Mouse (Mus musculus) Patski (cell line): ENCODE data around the gene Gm28551. TPM values are rescaled to one million over a fixed set of nuclear protein-coding genes. Genes with fewer than 3 reads are reported as not detected.
A peak's percentile ranks its signal among the peaks of the same experiment; 100 is the strongest.
"Not testable (repeated sequence)": the region's sequence is repeated elsewhere in the genome, so short reads cannot be mapped to it uniquely, and the experiment has no call there.

ENCODE experiments used
- ATAC-seq: fragments of 100-300 bp; one replicate; pipeline ENCODE4 v1.8.0; 2021
- CTCF ChIA-PET: fragments of 350-600 bp; sonication (Branson Sonifier 250); formaldehyde crosslinking; loops from one replicate; lab custom pipeline; 2022; ENCODE audit warnings: inconsistent platforms; lab: Charles Lee
- POLR2A ChIA-PET: fragments of 350-600 bp; sonication (Branson Sonifier 250); formaldehyde crosslinking; loops from one replicate; lab custom pipeline; 2022; ENCODE audit warnings: antibody characterized with exemption, inconsistent platforms; lab: Charles Lee
- DNase-seq: peaks from one replicate; pipeline ENCODE4 v3.0.0-alpha.2; 2011; ENCODE audit warnings: low read depth, low spot score
- H3K27me3 ChIP-seq: fragments of 371-371 bp; one replicate; pipeline ENCODE4 v1.5.1; 2021
- CTCF ChIP-seq: fragments of 100-300 bp; IDR thresholded peaks from one replicate; pipeline ENCODE4 v1.5.1; 2021
- in situ Hi-C: fragments of 300-500 bp; cut with MboI; formaldehyde crosslinking; loops from 3 replicates; pipeline ENCODE4 v1.11.1; 2018; ENCODE audit warnings: low pct_unique_long_range_greater_than_20kb, mixed read lengths
- polyA plus RNA-seq: library from polyadenylated mRNA; unstranded; gene quantifications from one replicate; pipeline ENCODE4 v1.2.3, GENCODE M21; 2021

The Gm28551 gene
- 0.13 TPM for polyA plus RNA-seq

- in situ Hi-C loops, result loop anchor here (5.0 kb wide), 1 partner anchor 300 kb away; no protein-coding TSS in a partner anchor
Observed at GRCm38 (mm10) chr1:53352327-53353261, at the start of gene Gm28551, which contains the start of the genes Asdurf and Asnsd1. Gene Gm28551 (minus strand): TSS chr1:53352667. Gene Asdurf (minus strand): TSS chr1:53352619. Gene Asnsd1 (minus strand): TSS chr1:53352752.

GRCm38 (mm10) chr1:53393936-53394760 lies 41.7 kb upstream of the Gm28551 start:
- in situ Hi-C loops, CTCF ChIA-PET, DNase-seq, H3K27me3 ChIP-seq, ATAC-seq, POLR2A ChIA-PET: not testable (repeated sequence)

More at GRCm38 (mm10) chr1:53352327-53353261, at the start of gene Gm28551, which contains the start of the genes Asdurf and Asnsd1:
- peak; percentile 64 for TF ChIP-seq CTCF
- ATAC-seq, result peak; percentile 100
- peak; percentile 59 for DNase-seq
- CTCF ChIA-PET, result no interaction called here
- H3K27me3 ChIP-seq, result peaks cover 8% of the 10 kb centered on the region
- POLR2A ChIA-PET, result no interaction called here

- TF ChIP-seq CTCF, result no peak
- ChIA-PET POLR2A (no interaction called here), CTCF (no interaction called here)
- in situ Hi-C loops, result no loop called here
- no peaks in the 10 kb centered on the region for H3K27me3 ChIP-seq
- DNase-seq (no peak), ATAC-seq (no peak)
Observed at GRCm38 (mm10) chr1:53388762-53389161, 36.3 kb upstream of the Gm28551 start.

GRCm38 (mm10) chr1:53384085-53384688 lies 31.7 kb upstream of the Gm28551 start:
- H3K27me3 ChIP-seq, result no peaks in the 10 kb centered on the region
- DNase-seq (no peak), ATAC-seq (no peak)
- no peak for TF ChIP-seq CTCF
- in situ Hi-C loops, result no loop called here
- POLR2A ChIA-PET, result no interaction called here
- CTCF ChIA-PET, result no interaction called here

GRCm38 (mm10) chr1:53377731-53378130 lies 25.3 kb upstream of the Gm28551 start:
- in situ Hi-C loops, result no loop called here
- ATAC-seq (no peak), DNase-seq (no peak)
- ChIA-PET CTCF (no interaction called here), POLR2A (no interaction called here)
- no peak for TF ChIP-seq CTCF
- H3K27me3 ChIP-seq, result no peaks in the 10 kb centered on the region

GRCm38 (mm10) chr1:53375965-53376364 lies 23.5 kb upstream of the Gm28551 start:
- ATAC-seq, H3K27me3 ChIP-seq, CTCF ChIA-PET, in situ Hi-C loops, POLR2A ChIA-PET, DNase-seq: not testable (repeated sequence)

GRCm38 (mm10) chr1:53358988-53359387 lies 6.5 kb upstream of the Gm28551 start:
- in situ Hi-C loops, result no loop called here
- CTCF ChIA-PET, result interaction anchor here (1.6 kb wide), 1 partner anchor 10 kb away, joined by 3 read pairs; no protein-coding TSS in a partner anchor
- no peak for ATAC-seq
- POLR2A ChIA-PET, result no interaction called here
- peaks cover 18% of the 10 kb centered on the region for H3K27me3 ChIP-seq
- no peak for TF ChIP-seq CTCF
- DNase-seq, result no peak

- ChIA-PET CTCF (no interaction called here), POLR2A (interaction anchor here (0.5 kb wide), 1 partner anchor 1886 kb away, joined by 3 read pairs; no protein-coding TSS in a partner anchor)
- in situ Hi-C loops, result no loop called here
- ATAC-seq, result no peak
- H3K27me3 ChIP-seq, result no peaks in the 10 kb centered on the region
- TF ChIP-seq CTCF, result no peak
- DNase-seq, result no peak
Observed at GRCm38 (mm10) chr1:53341071-53341470, 11.4 kb downstream of the Gm28551 start.

- in situ Hi-C loops, H3K27me3 ChIP-seq, DNase-seq, POLR2A ChIA-PET, ATAC-seq, CTCF ChIA-PET: not testable (repeated sequence)
Observed at GRCm38 (mm10) chr1:53337403-53337802, 15.1 kb downstream of the Gm28551 start.

GRCm38 (mm10) chr1:53335465-53335864 lies 17.0 kb downstream of the Gm28551 start:
- no peak for TF ChIP-seq CTCF
- no peak for ATAC-seq
- in situ Hi-C loops, result no loop called here
- ChIA-PET CTCF (no interaction called here), POLR2A (no interaction called here)
- no peak for DNase-seq
- H3K27me3 ChIP-seq, result no peaks in the 10 kb centered on the region

- CTCF ChIA-PET, POLR2A ChIA-PET, DNase-seq, H3K27me3 ChIP-seq, in situ Hi-C loops, ATAC-seq: not testable (repeated sequence)
Observed at GRCm38 (mm10) chr1:53333527-53333926, 18.9 kb downstream of the Gm28551 start.
